Mouse (Mus musculus): ENCODE measurements at regions not wholly inside any gene's neighbourhood (a gene's known extent, or its start where the extent isn't known, plus 50 kb on each side); places are given as distances from the start of the nearest gene placed in this dataset.
A peak's percentile ranks its signal among the peaks of the same experiment; 100 is the strongest.
"Not testable (repeated sequence)": the region's sequence is repeated elsewhere in the genome, so short reads cannot be mapped to it uniquely, and the experiment has no call there.

DNA sequence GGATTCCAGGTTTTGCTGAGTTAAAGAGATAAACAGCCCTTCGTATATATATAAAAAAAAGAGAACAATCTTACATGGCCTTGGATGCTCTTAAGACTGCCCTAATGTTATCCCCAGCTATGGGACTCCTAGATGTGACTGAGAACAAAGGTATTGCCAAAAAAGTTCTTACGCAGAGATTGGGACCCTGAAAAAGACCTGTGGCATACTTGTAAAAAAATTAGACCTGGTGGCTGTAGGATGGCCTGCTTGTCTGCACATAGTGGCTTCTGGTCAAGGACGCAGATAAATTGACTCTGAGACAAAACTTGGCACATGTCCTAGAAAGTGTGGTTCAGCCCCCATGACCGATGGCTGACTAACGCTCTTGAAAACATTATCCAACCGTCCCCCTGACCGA lies 283.1 kb downstream of the Mtrr start:
- DNase-seq, result not testable (repeated sequence)

GRCm38 (mm10) chr13:68258285-68258684 lies 323.7 kb downstream of the Mtrr start:
- DNase-seq, result peak; percentile 3 to 38
